Mouse (Mus musculus) liver, postnatal 0 days (tissue): ENCODE measurements around the gene Gnpat.

Experiments
- CTCF ChIP-seq: sonication (generic); IDR thresholded peaks from 2 replicates; pipeline ENCODE4 v1.5.1; 2016; ENCODE audit warnings: antibody characterized with exemption, low read depth
- EP300 ChIP-seq: IDR thresholded peaks from 2 replicates; pipeline ENCODE4 v1.6.1; 2016; ENCODE audit warnings: antibody characterized with exemption, low read depth, mild to moderate bottlenecking

DNA sequence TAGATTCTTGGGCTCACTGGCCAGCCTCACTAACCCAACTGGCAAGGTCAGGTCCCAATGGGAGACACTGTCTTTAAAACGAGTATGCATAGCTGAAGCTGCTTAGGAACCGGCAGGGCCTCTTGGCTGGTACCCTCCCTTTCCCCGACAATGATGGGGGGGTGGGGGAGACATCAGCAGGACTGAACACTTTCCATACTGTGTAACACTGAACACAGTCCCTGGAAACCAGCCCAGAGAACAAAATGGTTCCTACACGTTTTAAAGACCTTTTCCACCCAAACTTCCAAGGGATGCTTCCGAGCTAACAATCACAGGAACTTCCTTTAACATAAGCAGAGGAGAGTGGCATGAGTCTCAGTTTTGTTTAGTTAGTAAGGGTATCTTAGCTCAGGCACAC lies 72.3 kb downstream of the Gnpat start:
- no peak for TF ChIP-seq EP300
- no peak for TF ChIP-seq CTCF
